Mouse (Mus musculus) neutrophil, adult 5-6 weeks (primary cell): ENCODE measurements around the gene Panx3. TPM values are rescaled to one million over a fixed set of nuclear protein-coding genes. Genes with fewer than 3 reads are reported as not detected.

Experiments used
- total RNA-seq: library from RNA; stranded (forward); fragments of 200-1000 nt; gene quantifications from 2 replicates; pipeline ENCODE4 v1.2.3, GENCODE M21; 2017

The Panx3 gene
- total RNA-seq, 1 experiment from 2014 or later: not detected

Other genes starting within 250 kb of the Panx3 start
- gene Robo3, start 236.0 kb downstream of the Panx3 start, total RNA-seq: not detected in 2 replicates
- 56.7 and 63.6 TPM in 2 replicates for gene Msantd2, start 179.9 kb downstream of the Panx3 start, total RNA-seq
- 1.9 and 2.1 TPM in 2 replicates for gene Esam, start 141.2 kb downstream of the Panx3 start, total RNA-seq
- 0.70 TPM in 1 of 2 replicates, not detected in the other for gene Vsig2, start 130.0 kb downstream of the Panx3 start, total RNA-seq
- 13.3 and 15.0 TPM in 2 replicates for gene Nrgn, start 116.3 kb downstream of the Panx3 start, total RNA-seq
- 6.4 and 10.5 TPM in 2 replicates for gene Siae, start 113.5 kb downstream of the Panx3 start, total RNA-seq
- gene Spa17, start 55.5 kb downstream of the Panx3 start, total RNA-seq: 2.2 and 2.9 TPM in 2 replicates
- 49.5 and 53.0 TPM in 2 replicates for gene Tbrg1, start 11.9 kb downstream of the Panx3 start, total RNA-seq
- not detected in 2 replicates for gene Olfr160, start 47.0 kb upstream of the Panx3 start, total RNA-seq
- not detected in 2 replicates for gene Olfr874, start 75.9 kb upstream of the Panx3 start, total RNA-seq
- gene Olfr875, start 102.6 kb upstream of the Panx3 start, total RNA-seq: not detected in 2 replicates
- gene Olfr876, start 133.8 kb upstream of the Panx3 start, total RNA-seq: not detected in 2 replicates
- not detected in 2 replicates for gene Olfr877, start 185.0 kb upstream of the Panx3 start, total RNA-seq
- gene Olfr145, start 227.5 kb upstream of the Panx3 start, total RNA-seq: 0.12 TPM in 1 of 2 replicates, not detected in the other
- 0.47 TPM in 1 of 2 replicates, not detected in the other for gene Olfr878, start 248.6 kb upstream of the Panx3 start, total RNA-seq